Mouse (Mus musculus) small intestine, adult 2 months (tissue): Measurements from ENCODE around the gene Dtymk.

Experiments
- CTCF ChIP-seq: fragments of 200-500 bp; IDR thresholded peaks from 2 replicates; pipeline ENCODE4 v1.5.1; 2012; ENCODE audit warnings: low read depth, mild to moderate bottlenecking, control low read depth, inconsistent platforms, low read length, moderate library complexity, mixed read lengths; ENCODE audit not compliant: insufficient replicate concordance, insufficient read length; ENCODE audit errors: extremely low read depth
- POLR2A ChIP-seq: fragments of 200-500 bp; IDR thresholded peaks from 2 replicates; pipeline ENCODE4 v1.6.1; 2012; ENCODE audit warnings: low read depth, mild to moderate bottlenecking, control low read depth, inconsistent platforms, low read length, moderate library complexity

GRCm38 (mm10) chr1:93754573-93755290, 47.0 kb downstream of the Dtymk start, which contains the start of gene Thap4:
- TF ChIP-seq CTCF: no peak
- TF ChIP-seq POLR2A: no peak; the same call in 1 of the 2 replicates
